Mouse (Mus musculus) thymus, postnatal 36 days (tissue): ENCODE data around the gene Lrrc4c.

Experiments
- DNase-seq, 2 experiments: peaks; one replicate each; pipeline ENCODE4 v3.0.0; 2022; ENCODE audit warnings: mixed read lengths in 2 of 2

The Lrrc4c gene

GRCm38 (mm10) chr2:97487567-97487966 lies 1169.6 kb downstream of the Lrrc4c start:
- no peak for DNase-seq

DNA sequence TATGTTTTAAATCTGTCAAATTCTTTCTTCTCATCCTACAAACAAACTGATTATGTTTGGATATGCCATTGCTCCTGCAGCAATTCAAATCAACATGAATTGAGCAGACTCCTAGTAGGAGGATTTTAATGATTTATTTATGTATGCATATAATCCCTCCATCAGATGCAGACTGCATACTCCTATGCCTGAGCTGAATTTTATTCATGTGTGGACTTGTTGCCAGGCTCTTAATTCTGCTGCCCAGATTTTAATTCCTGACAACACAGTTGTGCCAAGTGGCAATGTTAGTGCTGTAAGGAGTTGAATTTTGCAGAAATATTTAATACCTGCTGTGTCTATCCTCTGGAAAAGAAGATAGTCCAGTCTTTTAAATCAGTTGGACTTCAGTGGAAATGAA lies 1179.1 kb downstream of the Lrrc4c start:
- DNase-seq = no peak

DNA sequence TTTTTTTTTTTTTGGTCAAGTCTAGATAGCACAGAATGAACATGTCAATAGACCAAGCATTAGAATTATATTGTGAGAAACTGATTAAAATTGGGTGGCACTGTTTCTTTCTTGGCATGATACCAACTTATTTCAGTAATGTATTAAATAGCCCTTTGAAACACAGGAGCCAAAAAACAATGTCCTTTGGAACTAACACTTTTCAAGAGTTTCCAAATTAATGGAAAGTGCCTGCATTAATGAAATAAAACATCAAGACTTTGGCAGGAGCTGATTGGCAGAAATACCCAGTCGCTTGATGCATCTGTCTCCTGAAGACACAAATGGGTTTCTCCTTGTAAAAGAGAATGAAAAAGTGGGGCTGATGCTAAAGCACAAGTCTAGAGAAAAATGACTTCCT lies 1184.5 kb downstream of the Lrrc4c start:
- no peak for DNase-seq

- no peak for DNase-seq
Observed at GRCm38 (mm10) chr2:97504902-97505301, 1186.9 kb downstream of the Lrrc4c start.

GRCm38 (mm10) chr2:97524256-97524922 lies 1206.4 kb downstream of the Lrrc4c start:
- DNase-seq = no peak

- no peak for DNase-seq
Observed at GRCm38 (mm10) chr2:97525107-97525506, 1207.1 kb downstream of the Lrrc4c start.

DNA sequence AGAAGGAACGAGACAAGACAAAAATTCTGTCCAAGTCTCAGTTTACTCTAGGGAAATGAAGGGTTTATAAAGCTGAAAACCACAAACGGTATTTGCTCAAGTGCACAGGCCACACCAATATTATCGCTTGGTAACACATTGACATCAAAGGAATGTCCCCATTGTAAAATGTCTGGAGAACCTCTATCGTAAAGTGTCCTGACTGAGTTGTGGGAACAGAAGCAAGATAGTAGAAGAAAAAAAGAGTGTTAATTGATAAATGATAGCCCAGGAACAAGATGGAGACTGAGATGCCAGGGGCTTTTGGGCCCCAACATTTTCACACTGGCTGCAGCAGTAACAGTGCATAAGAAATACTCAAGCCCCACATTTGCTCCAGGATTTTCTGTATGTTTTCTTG lies 1212.7 kb downstream of the Lrrc4c start:
- no peak for DNase-seq

DNA sequence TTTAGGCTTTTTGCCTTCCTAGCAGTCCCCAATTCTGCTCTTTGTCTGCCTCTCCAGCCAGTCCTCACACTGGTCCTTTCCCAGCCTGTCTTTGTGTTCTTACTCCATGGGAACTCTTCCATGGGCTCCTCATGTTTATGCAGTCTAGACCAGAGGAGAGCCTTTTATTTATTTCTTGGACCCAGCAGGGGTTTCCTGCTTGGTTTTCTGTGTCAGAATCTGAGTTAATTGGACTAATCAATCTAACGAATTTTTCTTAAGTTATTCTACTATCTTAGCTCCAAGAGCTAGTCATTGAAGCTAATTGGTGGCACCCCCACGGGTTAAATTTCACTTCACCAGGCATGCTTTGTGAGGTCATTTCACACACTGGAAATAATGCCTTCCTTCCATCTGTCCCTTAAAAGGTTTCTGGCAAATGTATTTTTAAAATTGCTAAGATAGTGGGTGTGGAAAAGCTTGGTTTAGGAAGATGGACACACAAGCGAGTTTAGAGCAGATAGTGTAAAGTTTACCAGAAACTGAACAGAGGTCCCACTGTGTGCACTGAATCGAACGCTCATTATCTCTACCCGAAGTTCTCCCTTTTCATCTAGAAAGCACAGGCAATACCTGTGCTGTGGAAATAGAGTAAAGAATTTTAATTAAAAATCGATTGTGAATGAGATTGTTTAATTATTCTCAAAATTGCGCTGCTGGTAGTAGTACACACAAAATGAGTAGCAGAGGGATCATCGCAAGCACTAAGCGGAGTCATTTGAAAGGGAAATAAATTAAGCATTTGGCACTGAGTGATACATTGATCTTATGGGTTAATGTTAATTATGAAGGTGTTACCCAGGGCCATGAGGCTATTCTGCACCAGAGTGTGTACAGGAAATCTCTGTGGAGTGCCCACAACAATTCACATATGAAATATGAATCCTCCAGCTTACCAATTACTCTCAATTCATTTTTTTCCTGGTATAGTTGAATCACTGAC lies 1226.0 kb downstream of the Lrrc4c start:
- no peak for DNase-seq

- no peak for DNase-seq
Observed at GRCm38 (mm10) chr2:97544673-97545071, 1226.7 kb downstream of the Lrrc4c start.

- no peak for DNase-seq
Observed at GRCm38 (mm10) chr2:97545946-97546345, 1228.0 kb downstream of the Lrrc4c start.

GRCm38 (mm10) chr2:97564509-97564908 lies 1246.5 kb downstream of the Lrrc4c start:
- no peak for DNase-seq

DNA sequence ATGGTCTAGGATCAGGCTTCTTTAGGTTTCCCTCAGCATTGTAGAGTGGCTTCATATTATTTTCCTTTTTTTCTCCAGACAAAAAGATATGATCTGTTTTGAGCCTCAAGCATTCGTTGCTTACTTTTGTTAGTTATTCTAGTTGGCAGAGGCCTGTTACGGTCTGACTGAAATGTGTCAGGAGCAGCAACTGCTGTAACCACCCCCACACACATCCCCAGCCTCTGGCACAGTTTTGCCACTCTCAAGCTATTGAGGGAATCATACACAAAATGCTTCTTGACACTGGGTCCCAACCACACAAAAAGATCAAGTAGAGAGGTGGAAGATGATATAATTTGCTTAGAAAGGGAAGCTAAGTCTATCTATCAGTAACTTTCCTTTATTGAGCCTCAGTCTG lies 1251.0 kb downstream of the Lrrc4c start:
- DNase-seq = no peak

DNA sequence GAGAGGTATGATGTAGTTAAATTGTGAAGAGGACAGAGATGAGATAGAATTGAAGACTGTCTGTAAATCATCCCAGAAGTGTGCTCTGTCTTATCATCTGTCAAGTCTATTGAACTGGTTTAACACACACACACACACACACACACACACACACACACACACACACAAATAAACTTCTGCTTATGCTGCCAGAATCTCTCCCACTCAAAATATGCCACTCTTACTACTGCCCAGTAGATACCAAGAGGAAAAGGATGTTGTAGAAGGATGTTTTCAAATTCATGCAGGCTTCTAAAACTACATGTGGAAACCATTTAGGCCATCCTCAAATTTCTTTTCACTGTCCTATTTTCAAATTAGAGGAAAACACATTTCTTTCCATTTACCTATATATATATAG lies 1257.0 kb downstream of the Lrrc4c start:
- DNase-seq = no peak

DNA sequence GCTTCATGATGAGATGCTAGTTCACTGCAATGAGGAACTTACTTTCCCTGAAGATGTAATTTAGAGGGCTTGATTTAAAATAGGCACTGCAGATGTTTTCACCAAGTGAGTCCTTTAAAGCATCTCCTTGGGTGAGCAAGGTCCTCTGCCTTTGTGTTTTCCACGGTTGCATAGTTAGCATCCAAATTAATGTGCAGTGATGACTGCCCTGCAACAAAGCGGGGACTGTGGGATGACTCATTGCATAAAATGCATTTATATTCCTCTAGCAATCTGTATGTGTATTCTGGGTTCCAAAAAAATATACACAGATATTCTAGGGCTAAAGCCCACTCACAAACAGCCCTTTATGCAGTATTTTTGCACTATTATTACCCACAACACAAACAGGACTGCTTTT lies 1263.2 kb downstream of the Lrrc4c start:
- no peak for DNase-seq

DNA sequence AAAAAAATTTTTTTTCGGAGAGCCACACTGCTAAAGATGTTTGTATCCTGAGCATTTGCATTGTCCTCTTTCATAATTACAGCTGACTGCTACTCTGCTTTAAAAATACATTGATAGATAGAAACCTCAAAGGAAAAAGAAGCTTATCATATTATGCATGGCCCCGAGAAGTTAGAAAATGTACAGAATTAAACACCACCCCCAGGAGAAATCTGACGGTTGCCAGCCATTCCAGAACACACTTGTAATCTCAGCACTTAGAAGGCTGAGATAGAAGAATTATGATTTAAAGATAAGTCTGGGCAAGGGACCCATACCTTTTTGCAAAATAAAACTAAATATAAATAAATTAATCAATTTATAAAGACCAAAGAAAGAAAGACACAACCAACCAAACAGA lies 1268.4 kb downstream of the Lrrc4c start:
- no peak for DNase-seq

- no peak for DNase-seq
Observed at GRCm38 (mm10) chr2:97590563-97590962, 1272.6 kb downstream of the Lrrc4c start.

- no peak for DNase-seq
Observed at GRCm38 (mm10) chr2:97604182-97604581, 1286.2 kb downstream of the Lrrc4c start.

- DNase-seq = no peak
Observed at GRCm38 (mm10) chr2:97604688-97605215, 1286.8 kb downstream of the Lrrc4c start.

- no peak for DNase-seq
Observed at GRCm38 (mm10) chr2:97609436-97609835, 1291.5 kb downstream of the Lrrc4c start.

DNA sequence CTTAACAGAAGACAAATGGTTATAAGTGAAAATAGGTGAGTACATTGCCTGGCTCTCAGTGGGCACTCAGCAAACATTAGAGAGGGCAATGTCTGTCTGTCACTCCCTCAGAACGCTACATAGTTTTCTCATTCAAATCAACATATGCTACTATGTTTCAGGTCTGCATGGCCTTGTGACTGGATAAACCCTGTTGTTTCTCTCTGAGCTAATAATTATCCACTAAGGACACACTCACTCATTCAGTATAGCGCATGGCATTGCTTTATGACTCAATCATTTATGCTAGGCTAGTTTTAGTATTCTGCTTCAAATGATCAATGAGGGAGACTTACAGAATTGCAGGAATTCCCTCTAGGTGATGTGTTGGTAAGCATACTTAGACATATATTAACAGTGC lies 1292.6 kb downstream of the Lrrc4c start:
- no peak for DNase-seq

DNA sequence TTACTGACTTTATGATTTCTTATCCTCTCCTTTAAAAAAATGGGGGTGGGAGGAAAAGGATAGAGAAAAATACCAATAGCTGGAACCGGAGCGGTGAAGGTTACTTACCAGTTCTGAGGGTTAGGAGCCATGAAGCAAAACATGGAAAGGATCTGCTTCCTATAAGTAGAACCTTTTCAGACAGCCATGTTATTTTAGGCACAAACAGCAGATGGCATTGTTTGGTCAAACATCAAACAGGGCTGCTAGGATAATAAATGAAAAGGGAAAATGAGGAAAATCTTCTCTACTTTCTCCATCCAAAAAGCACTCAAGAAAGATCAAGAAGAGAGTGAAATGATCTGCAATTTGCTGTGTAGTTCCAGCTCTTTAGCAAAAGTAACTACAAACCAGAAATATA lies 1296.8 kb downstream of the Lrrc4c start:
- DNase-seq = no peak

DNA sequence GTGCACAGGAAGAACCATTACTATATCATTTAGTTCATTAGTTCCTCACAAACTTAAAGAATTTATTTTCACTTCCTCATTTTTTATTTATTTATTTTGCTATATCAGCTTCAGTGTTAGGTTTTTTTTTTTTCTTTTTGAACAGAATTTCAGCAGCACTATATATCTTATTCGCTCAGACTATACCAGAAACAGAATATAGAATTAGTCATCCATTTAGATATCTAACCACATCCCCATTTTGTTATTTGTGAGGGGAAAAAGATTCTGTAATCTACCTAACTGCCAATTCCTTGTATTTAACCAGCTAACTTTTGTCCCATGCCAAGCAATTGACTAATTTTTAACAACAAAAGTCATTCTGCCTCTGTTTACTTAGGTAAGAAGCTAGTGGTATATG lies 1300.6 kb downstream of the Lrrc4c start:
- no peak for DNase-seq

- no peak for DNase-seq
Observed at GRCm38 (mm10) chr2:97639941-97640340, 1322.0 kb downstream of the Lrrc4c start.

GRCm38 (mm10) chr2:97641661-97642060 lies 1323.7 kb downstream of the Lrrc4c start:
- no peak for DNase-seq
